Mouse (Mus musculus) inflammation-experienced regulatory T-cells, adult 6 months (primary cell): ENCODE results near the gene Mapkapk2. TPM values are rescaled to one million over a fixed set of nuclear protein-coding genes. Genes with fewer than 3 reads are reported as not detected.

Experiments used
- ATAC-seq: one replicate; pipeline ENCODE4 v1.8.0; 2017
- polyA plus RNA-seq, 3 experiments: library from polyadenylated mRNA; unstranded; fragments of 100-300 nt; shearing (Covaris generic); gene quantifications; one replicate each; pipeline ENCODE4 v1.2.1; 2017

Gene Mapkapk2
- polyA plus RNA-seq, 3 experiments from 2014 or later = 9.0 to 11.8 (median 9.8) TPM

GRCm38 (mm10) chr1:131080686-131081085, 16.9 kb downstream of the Mapkapk2 start:
- ATAC-seq = peak; percentile 88

DNA sequence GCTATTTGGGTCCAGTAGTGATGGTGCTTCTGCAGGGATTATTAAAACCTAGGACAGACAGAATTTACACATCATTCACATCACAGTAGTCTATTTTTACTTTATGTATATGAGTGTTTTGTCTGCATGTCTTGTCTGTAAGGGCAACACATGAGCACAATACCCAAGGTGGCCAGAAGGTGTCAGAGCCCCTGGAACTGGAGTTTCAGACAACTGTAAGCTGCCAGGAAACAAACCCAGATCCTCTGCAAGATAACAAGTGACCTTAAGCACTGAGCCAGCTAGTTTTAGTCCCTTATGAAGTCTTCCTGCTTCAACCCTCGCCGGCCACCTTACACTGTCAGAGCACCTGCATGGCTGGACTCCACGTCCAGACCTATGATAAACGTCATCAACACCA, 17.9 kb downstream of the Mapkapk2 start:
- ATAC-seq = peak; percentile 51

DNA sequence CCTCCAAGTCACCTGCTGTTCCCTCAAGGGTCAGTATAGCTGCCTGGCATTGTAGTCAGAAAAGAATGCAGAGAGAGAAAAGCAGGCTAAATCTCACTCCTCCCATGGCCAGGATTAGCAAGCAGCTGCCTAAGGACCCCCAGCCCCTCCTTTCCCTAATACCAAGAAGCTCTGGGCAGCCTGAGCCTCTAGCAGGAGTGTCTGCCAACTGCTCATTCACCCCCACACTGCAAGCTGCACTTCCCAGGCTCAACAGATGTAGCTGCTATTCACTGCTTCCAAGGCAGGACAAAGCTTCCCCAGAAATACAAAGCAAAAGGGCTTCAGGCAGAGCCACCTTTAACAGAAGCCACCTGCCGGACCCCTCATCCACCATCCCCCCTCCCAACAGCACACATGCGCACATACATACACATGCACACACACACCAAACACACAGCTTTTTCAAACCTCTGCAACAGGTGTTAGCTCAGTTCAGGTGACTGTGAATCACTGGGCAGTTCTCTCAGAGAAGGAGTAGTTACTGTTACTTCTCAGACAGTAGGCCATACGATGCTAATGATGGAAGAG, 18.8 kb downstream of the Mapkapk2 start:
- ATAC-seq = no peak

DNA sequence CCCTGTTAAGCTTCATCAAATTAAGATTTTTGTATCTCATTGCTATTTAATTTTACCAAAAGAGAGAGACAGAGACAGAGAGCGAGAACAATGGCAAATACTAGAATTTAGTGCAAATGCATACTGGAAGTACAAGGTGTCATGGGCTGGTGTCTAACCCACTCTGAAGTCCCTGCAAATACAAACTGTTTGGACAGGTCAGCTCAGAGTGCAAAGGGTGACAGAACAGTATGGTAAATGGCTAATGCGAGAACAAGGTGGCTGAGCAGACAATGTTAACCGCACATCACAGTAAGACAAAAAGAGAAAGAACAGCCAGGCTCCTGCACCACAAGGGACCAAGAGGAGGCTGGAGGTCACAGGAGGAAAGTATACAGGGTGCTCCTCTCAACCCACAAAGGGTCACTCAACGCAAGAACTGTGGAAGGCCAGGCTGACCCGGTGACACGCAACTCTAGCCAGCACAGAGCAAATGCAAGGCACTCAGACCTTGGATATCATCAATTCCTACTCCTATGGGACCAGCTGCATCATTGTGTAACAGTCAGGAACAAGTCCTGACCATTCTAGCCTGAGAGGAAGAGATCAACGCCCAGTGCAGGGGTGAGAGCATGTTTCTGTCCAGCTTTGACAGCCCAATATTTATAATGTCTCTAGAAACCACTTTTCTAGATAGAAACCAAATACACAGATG, 22.4 kb downstream of the Mapkapk2 start:
- no peak for ATAC-seq

- no peak for ATAC-seq
Observed at GRCm38 (mm10) chr1:131074524-131074938, 23.1 kb downstream of the Mapkapk2 start.

DNA sequence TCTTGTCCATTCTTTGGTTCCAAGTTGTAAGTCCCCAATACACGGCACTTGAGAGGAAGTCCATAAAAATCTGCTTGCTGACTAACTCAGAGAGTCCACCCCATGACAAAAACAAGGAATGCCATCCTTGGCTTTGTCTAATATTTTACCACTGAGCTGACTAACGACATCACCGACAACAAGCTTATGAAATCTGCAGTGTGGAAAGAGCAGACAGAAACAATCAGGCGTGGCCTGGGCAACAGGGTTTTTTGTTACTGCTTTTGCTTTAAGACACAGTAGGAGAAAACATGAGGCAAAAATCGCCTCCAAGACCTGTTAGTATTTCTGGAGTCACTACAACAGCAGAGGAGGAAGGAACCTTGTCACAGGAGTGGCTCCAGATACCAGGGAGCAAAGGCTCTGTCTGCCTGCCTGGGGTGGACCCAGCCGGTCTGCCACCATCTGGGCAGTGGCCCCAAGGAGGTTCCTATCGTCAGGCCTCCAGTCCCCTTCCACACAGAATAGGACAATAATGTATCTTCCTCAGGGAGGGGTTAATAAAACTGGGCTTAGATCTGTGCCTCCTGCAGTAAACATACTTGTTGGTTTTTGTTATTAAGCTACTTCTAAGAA, 25.1 kb downstream of the Mapkapk2 start:
- no peak for ATAC-seq

GRCm38 (mm10) chr1:131069010-131069409, 28.6 kb downstream of the Mapkapk2 start:
- no peak for ATAC-seq

GRCm38 (mm10) chr1:131068011-131068727, 29.5 kb downstream of the Mapkapk2 start:
- ATAC-seq = no peak

GRCm38 (mm10) chr1:131064202-131064601, 33.4 kb downstream of the Mapkapk2 start:
- ATAC-seq = no peak

- ATAC-seq = no peak
Observed at GRCm38 (mm10) chr1:131062821-131063220, 34.8 kb downstream of the Mapkapk2 start.

GRCm38 (mm10) chr1:131061740-131062254, 35.8 kb downstream of the Mapkapk2 start:
- ATAC-seq = no peak

GRCm38 (mm10) chr1:131060290-131061253, 37.1 kb downstream of the Mapkapk2 start:
- ATAC-seq = peak; percentile 71

- ATAC-seq = no peak
Observed at GRCm38 (mm10) chr1:131059841-131060240, 37.8 kb downstream of the Mapkapk2 start.

DNA sequence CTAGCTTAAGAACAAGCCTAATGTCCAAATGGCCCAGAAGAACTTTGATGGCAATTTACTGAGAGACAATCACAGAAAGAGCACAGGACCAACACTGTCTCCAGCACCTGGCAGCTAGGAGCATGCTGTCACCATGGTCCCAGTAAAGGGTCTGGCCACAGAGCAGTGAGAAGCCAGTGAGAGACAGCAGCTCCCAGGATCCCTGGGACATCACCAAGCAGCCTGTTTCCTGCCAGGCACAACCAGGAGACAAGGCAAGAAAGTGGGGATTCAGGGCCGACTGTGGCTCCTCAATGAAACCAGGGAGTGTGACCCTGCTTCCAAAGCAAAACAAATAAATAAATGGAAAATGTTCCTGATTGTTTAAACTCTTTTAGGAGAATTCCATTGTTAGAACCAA, 38.2 kb downstream of the Mapkapk2 start:
- no peak for ATAC-seq

DNA sequence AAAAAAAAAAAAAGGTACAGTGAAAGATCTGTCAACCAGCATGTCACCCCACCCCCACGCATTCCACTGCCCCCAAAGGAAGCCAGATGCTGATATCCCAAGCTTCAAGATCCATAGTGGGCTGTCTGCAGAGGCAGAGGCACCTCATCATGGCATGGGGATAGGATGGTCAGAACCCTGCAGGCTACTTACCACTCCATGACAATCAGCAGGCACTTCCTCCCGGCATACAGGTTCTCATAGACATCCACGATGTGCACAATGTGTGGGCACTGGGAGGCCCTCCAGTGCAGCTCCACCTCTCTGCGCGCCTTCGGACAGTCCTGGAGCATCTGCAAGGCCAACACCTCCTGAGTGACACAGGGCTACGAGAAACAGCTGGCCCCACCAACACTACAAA, 39.2 kb downstream of the Mapkapk2 start:
- ATAC-seq = no peak

DNA sequence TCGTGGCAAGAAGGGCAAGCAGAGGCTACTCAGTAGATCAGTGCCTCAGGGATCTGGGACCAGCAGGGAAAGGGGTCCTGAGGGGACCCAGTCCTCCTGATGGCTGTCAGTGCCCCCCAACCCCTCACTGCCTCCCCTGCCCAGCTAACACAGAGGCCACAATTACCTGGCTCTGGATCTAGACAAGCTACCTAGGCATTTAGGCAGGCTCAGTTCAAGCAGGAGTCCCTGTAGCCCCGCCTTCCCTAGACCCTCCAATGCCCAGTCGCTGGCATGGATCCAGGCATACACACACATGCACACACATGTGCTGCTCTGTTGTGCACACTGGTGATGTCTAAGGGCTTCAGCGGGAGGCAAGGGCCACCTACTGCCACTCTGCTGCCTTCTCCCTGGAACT, 43.4 kb downstream of the Mapkapk2 start:
- ATAC-seq = no peak

DNA sequence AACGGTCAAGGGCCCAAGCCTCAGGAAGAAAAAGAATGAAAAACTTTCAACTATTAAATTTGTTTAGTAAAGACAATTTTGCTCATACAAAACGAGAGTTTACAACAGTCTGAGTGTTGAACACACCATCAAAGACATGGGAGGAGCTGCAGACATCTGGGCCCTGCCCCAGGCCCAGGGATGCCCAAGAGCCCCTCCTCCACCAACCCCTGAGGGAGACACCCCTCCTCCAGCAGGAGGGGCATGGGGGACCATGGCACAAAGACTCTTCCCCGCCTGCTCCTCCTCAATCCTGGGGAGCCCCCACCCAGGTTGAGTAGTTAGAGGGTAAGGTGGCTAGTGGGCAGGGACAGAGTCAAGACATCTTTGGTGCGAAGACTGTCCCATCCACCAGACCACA, 44.0 kb downstream of the Mapkapk2 start:
- no peak for ATAC-seq

GRCm38 (mm10) chr1:131053239-131053638, 44.4 kb downstream of the Mapkapk2 start:
- peak; percentile 87 for ATAC-seq

DNA sequence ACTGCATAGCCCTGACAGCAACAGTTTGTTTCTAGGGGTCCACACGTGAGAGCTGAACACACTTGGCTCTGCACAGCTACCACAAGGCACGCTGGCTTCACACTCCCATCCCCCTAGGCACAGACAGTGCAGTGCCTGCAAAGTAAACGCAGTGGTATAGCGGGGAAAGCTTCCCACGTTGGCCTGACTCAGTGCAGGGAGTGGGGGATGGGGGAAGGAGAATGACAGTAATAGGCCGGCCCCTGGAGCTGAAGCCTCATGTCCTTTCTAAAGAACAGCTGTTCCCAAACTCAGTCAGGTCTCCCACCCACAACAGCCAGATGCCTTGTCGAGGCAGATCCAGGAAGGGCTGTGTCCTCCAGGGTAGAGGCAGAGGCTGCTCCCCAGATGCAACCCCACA, 46.6 kb downstream of the Mapkapk2 start:
- ATAC-seq = no peak

- no peak for ATAC-seq
Observed at GRCm38 (mm10) chr1:131050617-131051016, 47.0 kb downstream of the Mapkapk2 start.

DNA sequence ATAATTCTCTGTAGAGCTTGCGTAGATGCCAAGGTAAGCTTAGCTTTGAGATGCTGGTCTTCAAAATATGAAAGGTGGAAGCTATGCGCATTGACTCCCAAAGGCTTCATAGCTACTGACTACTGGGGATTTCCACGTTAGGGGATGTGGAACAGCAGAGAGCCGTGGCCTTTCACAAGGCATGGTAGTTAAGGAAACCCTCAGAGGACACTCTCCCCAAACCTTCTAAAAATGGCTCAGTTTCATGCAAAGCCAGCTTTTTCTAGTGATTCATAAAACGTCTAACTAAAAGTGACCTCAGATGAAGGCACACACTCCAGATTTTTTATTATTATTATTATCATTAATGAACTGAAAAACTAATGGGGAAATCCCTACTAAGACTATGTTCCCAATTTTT, 47.6 kb downstream of the Mapkapk2 start:
- ATAC-seq = no peak

GRCm38 (mm10) chr1:131049361-131049806, 48.2 kb downstream of the Mapkapk2 start:
- ATAC-seq = no peak
